Mouse (Mus musculus) stomach, postnatal 0 days (tissue): ENCODE data around the gene Dut.

Experiments
- CTCF ChIP-seq: IDR thresholded peaks from 2 replicates; pipeline ENCODE4 v1.5.1; 2016; ENCODE audit warnings: antibody characterized with exemption, low read depth, mild to moderate bottlenecking, moderate library complexity
- EP300 ChIP-seq: optimal IDR thresholded peaks from 2 replicates; pipeline ENCODE3; 2016; ENCODE audit warnings: antibody characterized with exemption

DNA sequence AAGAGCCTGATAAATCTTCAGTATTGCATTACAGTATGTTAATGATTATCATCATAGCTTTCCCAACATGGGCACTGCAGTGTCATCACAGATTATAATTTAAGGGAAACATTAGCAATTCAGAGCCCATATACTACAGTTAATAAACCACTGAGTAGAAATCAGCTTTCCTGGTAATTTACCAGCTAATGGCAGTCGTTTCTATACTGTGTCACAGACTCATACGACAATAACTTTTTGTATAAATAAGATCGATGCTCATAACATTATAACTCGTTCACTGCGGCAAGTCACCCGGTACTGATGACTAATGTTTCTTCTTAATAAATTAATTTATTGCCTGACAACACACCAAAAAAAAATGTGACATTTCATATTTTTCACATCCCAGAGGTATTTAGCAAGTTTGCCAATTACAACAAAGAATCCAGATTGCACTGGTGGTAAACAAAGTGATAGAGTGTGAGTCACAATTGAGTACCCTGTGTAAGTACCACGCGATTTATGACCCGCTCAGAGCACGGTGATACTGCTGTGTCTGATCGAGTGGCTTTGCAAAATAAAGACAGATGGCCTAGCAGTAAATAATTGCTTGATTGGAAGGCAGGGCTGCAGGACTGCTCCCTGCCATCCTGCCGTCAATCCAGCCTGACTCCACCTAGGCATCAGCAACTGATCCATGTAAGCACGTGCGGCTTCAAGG lies 37.9 kb upstream of the Dut start:
- TF ChIP-seq CTCF: no peak
- TF ChIP-seq EP300: no peak
